Comparison of ENCODE assay signal across 9 mouse cellular contexts in the genomic region with DNA sequence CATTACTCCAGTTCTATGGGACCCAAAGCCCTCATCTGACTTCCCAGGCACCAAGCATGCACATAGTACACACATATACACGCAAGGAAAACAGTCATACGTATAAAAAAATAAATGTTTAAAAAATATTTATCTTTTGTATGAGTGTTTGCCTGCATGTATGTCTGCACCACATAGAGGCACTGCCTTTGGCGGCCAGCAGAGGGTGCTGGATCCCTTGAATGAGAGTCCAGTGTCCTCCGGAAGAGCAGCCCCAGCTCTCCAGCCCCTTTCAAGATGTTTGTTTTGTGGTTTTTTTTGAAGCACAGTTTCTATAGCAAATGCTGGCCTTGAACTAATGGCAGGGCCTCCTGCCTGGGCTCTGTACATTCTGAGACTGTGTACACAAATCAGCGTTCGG. TPM values are rescaled to one million over a fixed set of nuclear protein-coding genes. Genes with fewer than 3 reads are reported as not detected.
A peak's percentile ranks its signal among the peaks of the same experiment; 100 is the strongest.
DNase-seq lines count a peak whose midpoint lies in the region; ATAC-seq and TF ChIP-seq lines count a peak whose summit lies in the region.
"Had no signal": no experiment of that assay in that cellular context is flagged by ENCODE, and none has a peak within 500 bp of the region (broad histone marks: within the 10 kb centered on the region; RNA-seq: fewer than 3 reads in every experiment).

No protein-coding gene starts in this region.

- peaks cover 90% of the 10 kb centered on the region for H3K36me3 ChIP-seq in forebrain, postnatal 0 days (ENCODE audit: insufficient read depth)
- peaks cover 94% of the 10 kb centered on the region for H3K36me3 ChIP-seq in forebrain, embryonic 13.5 days (ENCODE audit: poor library complexity, severe bottlenecking)
- peaks cover 93% of the 10 kb centered on the region for H3K36me3 ChIP-seq in midbrain, embryonic 14.5 days (ENCODE audit: control insufficient read depth, insufficient read depth, low read length)
- peaks cover 81% of the 10 kb centered on the region for H3K36me3 ChIP-seq in midbrain, embryonic 15.5 days (replicated peaks)

- no peak overlapping the region for H3K4me3 ChIP-seq in forebrain, postnatal 0 days (ENCODE audit: low read depth, low read length)
- no peak overlapping the region for H3K4me3 ChIP-seq in forebrain, embryonic 13.5 days
- H3K4me3 ChIP-seq in midbrain, embryonic 14.5 days (replicated peaks; ENCODE audit: low read depth, low read length) = no peak overlapping the region
- no peak overlapping the region for H3K4me3 ChIP-seq in midbrain, embryonic 15.5 days
- H3K4me3 ChIP-seq: limb, embryonic 13.5 days had no signal

- H3K4me2 ChIP-seq in forebrain, postnatal 0 days (ENCODE audit: low read depth) = no peak overlapping the region
- no peak overlapping the region for H3K4me2 ChIP-seq in forebrain, embryonic 13.5 days
- no peak overlapping the region for H3K4me2 ChIP-seq in midbrain, embryonic 14.5 days (ENCODE audit: low read length)
- H3K4me2 ChIP-seq in midbrain, embryonic 15.5 days = no peak overlapping the region
- H3K4me2 ChIP-seq: limb, embryonic 13.5 days had no signal

- H3K27me3 ChIP-seq in forebrain, postnatal 0 days (ENCODE audit: insufficient read depth, low read length) = no peaks in the 10 kb centered on the region
- no peaks in the 10 kb centered on the region for H3K27me3 ChIP-seq in forebrain, embryonic 13.5 days
- no peaks in the 10 kb centered on the region for H3K27me3 ChIP-seq in midbrain, embryonic 14.5 days (ENCODE audit: control insufficient read depth, insufficient read depth, low read length)
- H3K27me3 ChIP-seq in midbrain, embryonic 15.5 days (replicated peaks) = no peaks in the 10 kb centered on the region
- H3K27me3 ChIP-seq: limb, embryonic 13.5 days had no signal

- H3K9ac ChIP-seq in forebrain, postnatal 0 days = no peak overlapping the region
- H3K9ac ChIP-seq in forebrain, embryonic 13.5 days = no peak overlapping the region
- no peak overlapping the region for H3K9ac ChIP-seq in midbrain, embryonic 14.5 days (replicated peaks; ENCODE audit: low read length)
- H3K9ac ChIP-seq in midbrain, embryonic 15.5 days = no peak overlapping the region
- H3K9ac ChIP-seq: limb, embryonic 13.5 days had no signal

- no peaks in the 10 kb centered on the region for H3K9me3 ChIP-seq in forebrain, postnatal 0 days (ENCODE audit: low read length)
- H3K9me3 ChIP-seq in forebrain, embryonic 13.5 days (replicated peaks) = peaks cover 5% of the 10 kb centered on the region; the same call in 1 of the 2 replicates
- no peaks in the 10 kb centered on the region for H3K9me3 ChIP-seq in midbrain, embryonic 14.5 days (ENCODE audit: control insufficient read depth, low read length)
- no peaks in the 10 kb centered on the region for H3K9me3 ChIP-seq in midbrain, embryonic 15.5 days

- H3K27ac ChIP-seq in forebrain, postnatal 0 days (ENCODE audit: low read depth, low read length) = no peak overlapping the region
- no peak overlapping the region for H3K27ac ChIP-seq in forebrain, embryonic 13.5 days
- no peak overlapping the region for H3K27ac ChIP-seq in midbrain, embryonic 14.5 days (replicated peaks; ENCODE audit: low read depth, low read length)
- no peak overlapping the region for H3K27ac ChIP-seq in midbrain, embryonic 15.5 days
- H3K27ac ChIP-seq: limb, embryonic 13.5 days had no signal

- no peaks in the 10 kb centered on the region for H3K4me1 ChIP-seq in forebrain, postnatal 0 days (ENCODE audit: insufficient read depth)
- H3K4me1 ChIP-seq in forebrain, embryonic 13.5 days = no peaks in the 10 kb centered on the region
- no peaks in the 10 kb centered on the region for H3K4me1 ChIP-seq in midbrain, embryonic 14.5 days (ENCODE audit: control insufficient read depth, insufficient read depth, low read length)
- no peaks in the 10 kb centered on the region for H3K4me1 ChIP-seq in midbrain, embryonic 15.5 days
- H3K4me1 ChIP-seq: limb, embryonic 13.5 days had no signal

- 77% methylated on average over 6 of the region's 6 CpGs for WGBS in forebrain, postnatal 0 days
- 78% methylated on average over 6 of the region's 6 CpGs for WGBS in forebrain, embryonic 13.5 days
- WGBS in midbrain, embryonic 14.5 days = 86% methylated on average over 6 of the region's 6 CpGs
- WGBS in midbrain, embryonic 15.5 days = 84% methylated on average over 6 of the region's 6 CpGs

- peak; percentile 59 for TF ChIP-seq CTCF in forebrain, postnatal 0 days (IDR thresholded peaks at IDR 0.05; ENCODE audit: low read depth)

- ATAC-seq in forebrain, postnatal 0 days = no peak
- no peak for ATAC-seq in forebrain, embryonic 13.5 days
- no peak for ATAC-seq in midbrain, embryonic 14.5 days (ENCODE audit: low FRiP score, low TSS enrichment)
- ATAC-seq in midbrain, embryonic 15.5 days (replicated peaks) = no peak
- no peak for ATAC-seq in frontal cortex, adult (ENCODE audit: low TSS enrichment)

- DNase-seq in forebrain, postnatal 0 days = peak; percentile 30
- DNase-seq in midbrain, embryonic 14.5 days = peak; percentile 64
- DNase-seq in c-Kit-negative CD71-positive TER-119-positive erythroid progenitor cells, embryonic 14.5 days (ENCODE audit: low read depth, low spot score) = peak; percentile 21
- peak; percentile 73 for DNase-seq in kidney, postnatal 10 days
- DNase-seq in retina, postnatal 7 days (ENCODE audit: low read depth, low spot score) = peak; percentile 16

RNA-seq across cellular contexts. Expression of a gene that starts 24.4 kb away (rescaled TPM):
- total RNA-seq in forebrain, postnatal 0 days (2014; rRNA removed) = 135 and 167 TPM in 2 replicates
- 40.7 and 59.5 TPM in 2 replicates for polyA plus RNA-seq in forebrain, postnatal 0 days (2015; fragmentation: Nextera tagmentation; extraction: Ambion mirVana)
- polyA plus RNA-seq in forebrain, embryonic 13.5 days (2015; fragmentation: Nextera tagmentation; extraction: Ambion mirVana) = 58.4 and 60.6 TPM in 2 replicates
- 78.7 and 98.2 TPM in 2 replicates for polyA plus RNA-seq in midbrain, embryonic 14.5 days (2014; fragmentation: Nextera tagmentation; extraction: Ambion mirVana)
- 82.3 and 82.9 TPM in 2 replicates for polyA plus RNA-seq in midbrain, embryonic 15.5 days (2015; fragmentation: Nextera tagmentation; extraction: Ambion mirVana)

RNA-seq across cellular contexts. Expression of a gene that starts 33.7 kb away (rescaled TPM):
- 28.0 and 34.7 TPM in 2 replicates for total RNA-seq in forebrain, postnatal 0 days (2014; rRNA removed)
- polyA plus RNA-seq in forebrain, postnatal 0 days (2015; fragmentation: Nextera tagmentation; extraction: Ambion mirVana) = 17.7 and 20.1 TPM in 2 replicates
- 36.6 and 38.6 TPM in 2 replicates for polyA plus RNA-seq in forebrain, embryonic 13.5 days (2015; fragmentation: Nextera tagmentation; extraction: Ambion mirVana)
- 29.3 and 32.1 TPM in 2 replicates for polyA plus RNA-seq in midbrain, embryonic 14.5 days (2014; fragmentation: Nextera tagmentation; extraction: Ambion mirVana)
- polyA plus RNA-seq in midbrain, embryonic 15.5 days (2015; fragmentation: Nextera tagmentation; extraction: Ambion mirVana) = 26.0 and 27.2 TPM in 2 replicates

RNA-seq across cellular contexts. Expression of a gene that starts 45.7 kb away (rescaled TPM):
- total RNA-seq in forebrain, postnatal 0 days (2014; rRNA removed) = 87.8 and 115 TPM in 2 replicates
- polyA plus RNA-seq in forebrain, postnatal 0 days (2015; fragmentation: Nextera tagmentation; extraction: Ambion mirVana) = 116 and 121 TPM in 2 replicates
- 88.0 and 88.7 TPM in 2 replicates for polyA plus RNA-seq in forebrain, embryonic 13.5 days (2015; fragmentation: Nextera tagmentation; extraction: Ambion mirVana)
- polyA plus RNA-seq in midbrain, embryonic 14.5 days (2014; fragmentation: Nextera tagmentation; extraction: Ambion mirVana) = 99.3 and 104 TPM in 2 replicates
- 94.4 and 103 TPM in 2 replicates for polyA plus RNA-seq in midbrain, embryonic 15.5 days (2015; fragmentation: Nextera tagmentation; extraction: Ambion mirVana)

RNA-seq across cellular contexts. Expression of a gene that starts 45.9 kb away (rescaled TPM):
- 116 and 121 TPM in 2 replicates for total RNA-seq in forebrain, postnatal 0 days (2014; rRNA removed)
- polyA plus RNA-seq in forebrain, postnatal 0 days (2015; fragmentation: Nextera tagmentation; extraction: Ambion mirVana) = 134 and 135 TPM in 2 replicates
- polyA plus RNA-seq in forebrain, embryonic 13.5 days (2015; fragmentation: Nextera tagmentation; extraction: Ambion mirVana) = 98.2 and 108 TPM in 2 replicates
- 134 and 143 TPM in 2 replicates for polyA plus RNA-seq in midbrain, embryonic 14.5 days (2014; fragmentation: Nextera tagmentation; extraction: Ambion mirVana)
- 138 and 141 TPM in 2 replicates for polyA plus RNA-seq in midbrain, embryonic 15.5 days (2015; fragmentation: Nextera tagmentation; extraction: Ambion mirVana)

RNA-seq across cellular contexts. Expression of a gene that starts 58.6 kb away (rescaled TPM):
- 9.6 and 11.1 TPM in 2 replicates for total RNA-seq in forebrain, postnatal 0 days (2014; rRNA removed)
- 28.7 and 29.2 TPM in 2 replicates for polyA plus RNA-seq in forebrain, postnatal 0 days (2015; fragmentation: Nextera tagmentation; extraction: Ambion mirVana)
- polyA plus RNA-seq in forebrain, embryonic 13.5 days (2015; fragmentation: Nextera tagmentation; extraction: Ambion mirVana) = 24.5 and 25.9 TPM in 2 replicates
- polyA plus RNA-seq in midbrain, embryonic 14.5 days (2014; fragmentation: Nextera tagmentation; extraction: Ambion mirVana) = 15.4 and 21.2 TPM in 2 replicates
- 17.3 and 17.4 TPM in 2 replicates for polyA plus RNA-seq in midbrain, embryonic 15.5 days (2015; fragmentation: Nextera tagmentation; extraction: Ambion mirVana)

Comparison
In these comparisons a context has a peak if more than half of its experiments do, and no peak if none do; other contexts are left out.
1. DNase-seq: peak in every context shown above with its lines; median percentile 73 in kidney, postnatal 10 days; 64 in midbrain, embryonic 14.5 days; 30 in forebrain, postnatal 0 days; 21 in c-Kit-negative CD71-positive TER-119-positive erythroid progenitor cells, embryonic 14.5 days; 16 in retina, postnatal 7 days.